Mouse (Mus musculus) kidney, embryonic 16.5 days (tissue): Measurements from ENCODE around the gene Ppp3cb. TPM values are rescaled to one million over a fixed set of nuclear protein-coding genes. Genes with fewer than 3 reads are reported as not detected.

Source experiments
- ATAC-seq: fragments of 200-750 bp; cut with Nextera tagmentation; 2 replicates; pipeline ENCODE4 v1.8.0; 2017; ENCODE audit warnings: moderate TSS enrichment; ENCODE audit not compliant: low FRiP score, low TSS enrichment
- H3K27ac ChIP-seq: fragments of 300-500 bp; sonication (generic); 2 replicates; pipeline ENCODE4 v1.5.1; 2014; ENCODE audit warnings: low read length
- H3K27me3 ChIP-seq: fragments of 300-500 bp; sonication (generic); 2 replicates; pipeline ENCODE4 v1.6.1; 2014; ENCODE audit warnings: low read length, control low read depth, mixed read lengths; ENCODE audit not compliant: insufficient read depth
- H3K36me3 ChIP-seq: fragments of 300-500 bp; sonication (generic); 2 replicates; pipeline ENCODE4 v1.6.1; 2014; ENCODE audit warnings: low read length, control low read depth, mixed read lengths; ENCODE audit not compliant: insufficient read depth
- H3K4me1 ChIP-seq: fragments of 300-500 bp; sonication (generic); 2 replicates; pipeline ENCODE4 v1.6.1; 2014; ENCODE audit warnings: low read length, control low read depth, mixed read lengths; ENCODE audit not compliant: insufficient read depth
- H3K4me2 ChIP-seq: fragments of 300-500 bp; sonication (generic); replicated peaks from 2 replicates; pipeline ENCODE4 v1.6.1; 2014; ENCODE audit warnings: low read depth, low read length
- H3K4me3 ChIP-seq: fragments of 300-500 bp; sonication (generic); 2 replicates; pipeline ENCODE4 v1.5.1; 2014; ENCODE audit warnings: mild to moderate bottlenecking, low read length
- H3K9ac ChIP-seq: fragments of 300-500 bp; sonication (generic); replicated peaks from 2 replicates; pipeline ENCODE4 v1.6.1; 2014; ENCODE audit warnings: low read length
- H3K9me3 ChIP-seq: fragments of 300-500 bp; sonication (generic); 2 replicates; pipeline ENCODE4 v1.6.1; 2016; ENCODE audit warnings: low read length, control low read depth
- WGBS: fragments of 180-500 bp; shearing (Covaris S2); extraction: QIAGEN DNeasy Blood & Tissue Kit; methylation state at CpG from one replicate; pipeline ENCODE4 v1.1.7; 2014; 5-methylcytosine and 5-hydroxymethylcytosine counted together
- polyA plus RNA-seq: library from polyadenylated mRNA; unstranded; fragments of >200 nt; fragmentation: Nextera tagmentation; extraction: Ambion mirVana; gene quantifications from 2 replicates; pipeline ENCODE4 v1.2.1, GENCODE M21; 2015

Ppp3cb gene
- polyA plus RNA-seq, 1 experiment from 2014 or later, result 37.2 TPM

DNA sequence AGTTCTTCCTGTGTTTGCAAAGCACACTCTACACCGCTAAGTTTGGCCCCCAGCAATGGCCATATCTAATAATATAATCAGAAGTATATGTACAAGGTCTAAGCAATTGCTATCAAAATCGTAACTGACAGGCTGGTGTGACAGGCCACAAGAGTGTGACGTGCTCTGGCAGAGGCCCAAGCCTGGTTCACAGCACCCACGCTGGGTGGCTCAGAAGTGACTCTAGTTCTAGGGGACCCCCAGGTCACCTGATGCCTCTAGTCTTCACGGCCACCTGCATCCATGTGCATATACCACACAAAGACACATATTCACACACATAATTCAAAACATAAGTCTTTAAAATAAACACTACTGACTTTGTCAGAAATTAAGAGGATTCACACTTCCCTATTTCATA is 93.4 kb downstream of the Ppp3cb start:
- Histone ChIP-seq H3K36me3 (peaks cover 9% of the 10 kb centered on the region; the same call in 1 of the 2 replicates), H3K27ac (no peak overlapping the region), H3K9ac (no peak overlapping the region), H3K4me3 (no peak overlapping the region), H3K4me2 (no peak overlapping the region), H3K4me1 (peaks cover 6% of the 10 kb centered on the region; the same call in 1 of the 2 replicates), H3K27me3 (no peaks in the 10 kb centered on the region), H3K9me3 (no peaks in the 10 kb centered on the region)
- WGBS, result 93% methylated on average over 5 of the region's 5 CpGs
- ATAC-seq, result no peak

DNA sequence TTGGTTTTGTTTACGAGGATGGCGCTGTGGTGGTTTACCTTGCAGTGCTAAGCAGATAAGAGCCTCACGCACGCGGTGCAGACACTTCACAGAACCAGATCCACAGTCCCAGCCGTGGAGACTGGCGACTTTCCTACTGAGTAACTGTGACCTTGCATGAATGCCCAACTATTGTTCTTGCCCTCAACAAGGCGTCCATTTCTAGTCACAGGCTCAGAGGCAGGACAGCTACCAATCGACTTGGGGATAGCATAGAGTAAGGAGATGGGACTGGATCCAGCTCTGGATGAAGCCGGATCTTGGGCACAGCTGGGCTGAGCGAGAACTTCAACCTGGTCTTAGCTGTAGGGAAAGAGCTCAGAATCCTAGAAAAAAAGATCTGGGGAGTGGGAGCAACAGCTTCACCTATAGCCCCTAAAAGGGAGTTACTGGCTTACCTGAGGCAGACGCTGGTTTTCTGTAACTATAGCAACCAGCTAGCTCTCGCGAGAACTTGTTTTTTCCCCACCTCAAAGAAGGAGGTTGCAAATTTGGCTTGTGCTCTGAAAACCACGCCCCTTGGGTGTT is 94.5 kb downstream of the Ppp3cb start, which contains the start of gene Cfap70:
Gene Cfap70, minus strand, starts transcription at position 462 of the 567 bp plus-strand sequence.
- H3K9ac ChIP-seq, result peak within 1 kb of the TSS; percentile 62

DNA sequence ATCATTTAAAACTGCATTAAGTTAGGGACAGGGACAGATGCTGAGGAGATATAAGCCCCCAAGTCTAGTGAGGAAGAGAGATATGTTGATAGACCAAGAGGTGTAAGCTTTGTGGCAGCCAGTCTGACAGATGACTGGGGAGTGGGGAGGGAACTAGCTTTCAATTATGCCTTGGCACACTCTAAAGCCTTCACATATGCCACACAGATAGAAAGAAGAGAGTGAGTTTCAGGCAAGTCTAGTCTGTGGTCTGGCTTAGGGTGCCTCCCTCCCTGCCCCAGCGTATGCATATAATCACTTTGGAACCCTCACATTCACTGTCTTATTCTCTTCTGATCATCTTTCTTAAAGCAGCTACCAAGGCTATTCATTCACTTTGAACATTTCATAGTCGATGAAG is 95.1 kb downstream of the Ppp3cb start:
- peaks cover 5% of the 10 kb centered on the region; the same call in 1 of the 2 replicates for H3K36me3 ChIP-seq
- H3K9me3 ChIP-seq, result no peaks in the 10 kb centered on the region
- no peaks in the 10 kb centered on the region for H3K27me3 ChIP-seq
- peaks cover 6% of the 10 kb centered on the region; the same call in 1 of the 2 replicates for H3K4me1 ChIP-seq
- peak overlapping the region; percentile 79 for H3K4me2 ChIP-seq
- no peak overlapping the region for H3K27ac ChIP-seq
- no peak for ATAC-seq
- 10% methylated on average over 2 of the region's 2 CpGs for WGBS
- H3K9ac ChIP-seq, result peak overlapping the region; percentile 62
- H3K4me3 ChIP-seq, result peak overlapping the region; percentile 49

More for the DNA sequence above, 94.5 kb downstream of the Ppp3cb start, which contains the start of gene Cfap70:
- 1% methylated on average over 15 of the region's 15 CpGs for WGBS
- ATAC-seq, result peak; percentile 85
- peaks cover 6% of the 10 kb centered on the region; the same call in 1 of the 2 replicates for H3K4me1 ChIP-seq
- H3K4me3 ChIP-seq, result peak within 1 kb of the TSS; percentile 49
- H3K27ac ChIP-seq, result no peak within 1 kb of the TSS
- peaks cover 7% of the 10 kb centered on the region; the same call in 1 of the 2 replicates for H3K36me3 ChIP-seq
- no peaks in the 10 kb centered on the region for H3K9me3 ChIP-seq
- H3K4me2 ChIP-seq, result peak within 1 kb of the TSS; percentile 79
- no peaks in the 10 kb centered on the region for H3K27me3 ChIP-seq

Other genes starting within 250 kb of the Ppp3cb start
- 60.9 and 61.9 TPM in 2 replicates for gene Ecd, start 198.5 kb downstream of the Ppp3cb start, polyA plus RNA-seq
- gene Fam149b, start 198.4 kb downstream of the Ppp3cb start, polyA plus RNA-seq, result 36.9 TPM in 2 replicates
- gene Dnajc9, start 157.7 kb downstream of the Ppp3cb start, polyA plus RNA-seq, result 173 and 184 TPM in 2 replicates
- 90.7 and 95.7 TPM in 2 replicates for gene Mrps16, start 152.9 kb downstream of the Ppp3cb start, polyA plus RNA-seq
- gene Cfap70, start 94.3 kb downstream of the Ppp3cb start, polyA plus RNA-seq, result 1.0 and 1.2 TPM in 2 replicates
- 42.1 and 46.3 TPM in 2 replicates for gene Anxa7, start 66.4 kb downstream of the Ppp3cb start, polyA plus RNA-seq
- gene Mss51, start 49.7 kb downstream of the Ppp3cb start, polyA plus RNA-seq, result 0.55 TPM in 2 replicates
- gene Usp54, start 94.5 kb upstream of the Ppp3cb start, polyA plus RNA-seq, result 8.0 and 10.2 TPM in 2 replicates
- gene Myoz1, start 110.0 kb upstream of the Ppp3cb start, polyA plus RNA-seq, result 3.0 and 3.2 TPM in 2 replicates
- gene Synpo2l, start 121.8 kb upstream of the Ppp3cb start, polyA plus RNA-seq, result 0.92 and 1.2 TPM in 2 replicates
- 113 and 120 TPM in 2 replicates for gene Sec24c, start 127.7 kb upstream of the Ppp3cb start, polyA plus RNA-seq
- gene Fut11, start 148.4 kb upstream of the Ppp3cb start, polyA plus RNA-seq, result 28.2 and 28.5 TPM in 2 replicates
- 161 and 171 TPM in 2 replicates for gene Chchd1, start 156.4 kb upstream of the Ppp3cb start, polyA plus RNA-seq
- 28.3 and 33.6 TPM in 2 replicates for gene Zswim8, start 161.0 kb upstream of the Ppp3cb start, polyA plus RNA-seq
- gene Ndst2, start 188.0 kb upstream of the Ppp3cb start, polyA plus RNA-seq, result 31.6 and 33.5 TPM in 2 replicates
- 41.7 and 46.0 TPM in 2 replicates for gene Camk2g, start 247.5 kb upstream of the Ppp3cb start, polyA plus RNA-seq